Mouse (Mus musculus) layer of hippocampus, adult 2 months (tissue): ENCODE results near the gene Stard5. TPM values are rescaled to one million over a fixed set of nuclear protein-coding genes. Genes with fewer than 3 reads are reported as not detected.
A peak's percentile ranks its signal among the peaks of the same experiment; 100 is the strongest.

Experiments
- DNase-seq, 2 experiments: peaks; one replicate each; pipeline ENCODE4 v3.0.0; 2022; ENCODE audit warnings: low spot score in 2 of 2
- H3K27ac ChIP-seq: fragments of 200-600 bp; 2 replicates; pipeline ENCODE4 v1.8.1; 2022
- H3K4me3 ChIP-seq: fragments of 200-600 bp; 2 replicates; pipeline ENCODE4 v1.8.1; 2022; ENCODE audit warnings: mild to moderate bottlenecking
- CTCF ChIP-seq: fragments of 200-600 bp; conservative IDR thresholded peaks from 2 replicates; pipeline ENCODE4 v1.8.1; 2022; ENCODE audit warnings: antibody characterized with exemption, mild to moderate bottlenecking, moderate library complexity
- total RNA-seq, 2 experiments: library from RNA; stranded (reverse); gene quantifications; 2 replicates each; pipeline ENCODE4 v1.2.3; 2021

Gene Stard5
- total RNA-seq, 2 experiments from 2014 or later: 18.3 to 18.5 TPM

DNA sequence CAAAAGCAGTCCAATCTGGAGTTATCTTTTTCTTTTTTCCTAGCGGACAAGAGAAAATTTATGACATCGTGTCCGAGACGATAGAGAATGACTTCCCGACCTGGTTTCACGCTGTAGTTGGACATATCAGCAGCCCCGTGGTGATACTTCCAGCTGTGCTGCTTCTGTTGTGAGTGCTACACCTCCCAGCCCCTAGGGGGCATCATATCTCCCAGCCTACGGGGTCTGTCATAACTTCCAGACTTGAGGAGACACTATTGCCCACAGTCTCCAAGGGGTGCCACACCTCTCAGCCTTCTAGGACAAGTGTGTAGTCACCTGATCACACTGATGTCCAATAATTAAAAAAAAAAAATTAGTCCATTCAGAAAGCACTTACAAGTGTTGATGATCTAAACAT, 15.9 kb upstream of the Stard5 start:
- peak; percentile 51 for TF ChIP-seq CTCF
- no peak for DNase-seq
- H3K27ac ChIP-seq: no peak overlapping the region
- H3K4me3 ChIP-seq: no peak overlapping the region

DNA sequence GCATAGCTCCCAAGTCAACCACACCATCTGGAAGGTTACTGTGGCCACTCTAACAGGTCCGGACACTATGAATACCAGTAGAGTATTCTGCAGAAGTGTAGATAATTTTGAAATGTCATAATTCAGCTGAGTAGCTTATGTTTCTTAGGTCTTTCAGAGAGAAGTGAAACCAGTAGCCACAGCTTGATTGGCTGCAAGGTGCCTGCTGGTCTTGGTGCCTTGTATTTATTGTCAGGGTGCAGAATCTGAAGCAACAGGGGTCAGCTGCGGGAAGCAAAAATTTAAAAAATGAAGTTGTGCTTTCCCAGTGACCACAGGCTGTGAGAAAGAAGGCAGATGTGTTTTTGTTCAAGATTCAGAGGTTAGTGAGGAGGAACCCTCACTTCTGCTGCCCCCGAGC, 15.5 kb upstream of the Stard5 start:
- DNase-seq: no peak
- TF ChIP-seq CTCF: no peak
- Histone ChIP-seq H3K27ac (no peak overlapping the region), H3K4me3 (no peak overlapping the region)

DNA sequence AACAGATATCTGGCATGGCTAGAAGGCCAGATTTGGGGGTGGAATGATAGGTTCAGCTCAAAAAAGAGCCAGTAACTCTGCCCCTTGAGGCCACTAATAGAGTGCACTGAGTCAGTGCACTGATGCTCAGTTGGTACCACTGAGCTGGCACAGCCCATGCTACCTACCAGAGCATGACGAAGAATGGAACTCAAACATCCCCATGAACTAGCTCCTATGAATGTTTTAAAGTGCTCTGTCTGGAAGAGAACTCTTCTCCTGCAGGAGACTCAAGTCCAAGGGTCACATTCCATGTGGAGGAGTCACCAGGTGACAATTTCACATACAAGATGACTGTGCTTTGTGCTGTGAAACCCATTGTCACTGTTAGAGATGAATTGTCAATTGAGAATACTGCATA, 13.1 kb upstream of the Stard5 start:
- no peak for TF ChIP-seq CTCF
- DNase-seq: no peak
- H3K4me3 ChIP-seq: no peak overlapping the region
- H3K27ac ChIP-seq: no peak overlapping the region

DNA sequence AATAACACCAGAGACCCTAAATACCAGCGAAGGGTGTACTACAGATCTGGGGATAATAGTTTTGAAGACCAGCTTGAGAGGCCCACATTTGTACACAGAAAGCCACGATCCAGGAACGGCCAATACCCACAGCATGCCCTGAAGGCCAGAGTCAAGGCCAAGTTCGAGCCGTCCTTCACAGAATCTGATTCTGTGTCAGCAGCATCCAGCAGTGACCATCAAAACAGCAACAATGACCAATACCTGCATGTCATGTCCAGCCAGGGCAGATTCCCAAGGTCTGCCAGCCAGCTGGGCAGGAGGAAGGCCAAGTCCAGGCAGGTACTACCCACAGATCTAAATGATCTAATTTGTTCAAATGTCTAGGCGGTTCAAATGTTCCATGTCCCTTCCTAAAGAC, 9.2 kb upstream of the Stard5 start:
- no peak for DNase-seq
- Histone ChIP-seq H3K27ac (no peak overlapping the region), H3K4me3 (no peak overlapping the region)
- no peak for TF ChIP-seq CTCF

DNA sequence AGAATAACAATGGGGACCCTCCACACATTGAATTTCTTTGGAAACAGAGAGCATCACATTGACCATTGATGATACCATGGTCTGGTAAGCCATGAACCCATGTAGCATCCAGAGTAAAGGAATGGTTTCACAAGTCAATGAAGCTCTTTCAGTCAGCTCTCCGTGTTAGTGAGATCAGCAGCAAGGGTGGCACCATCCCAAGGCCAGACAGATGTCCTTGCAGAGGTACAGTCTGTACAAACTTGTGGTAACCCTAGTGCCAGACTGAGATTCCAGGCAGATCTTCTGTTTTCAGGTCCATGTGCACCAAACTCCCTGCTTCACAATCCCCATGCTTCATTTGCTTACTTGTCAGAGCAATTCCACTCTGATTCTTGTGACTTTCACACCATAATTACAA, 7.7 kb upstream of the Stard5 start:
- no peak for DNase-seq
- H3K4me3 ChIP-seq: no peak overlapping the region
- TF ChIP-seq CTCF: no peak

DNA sequence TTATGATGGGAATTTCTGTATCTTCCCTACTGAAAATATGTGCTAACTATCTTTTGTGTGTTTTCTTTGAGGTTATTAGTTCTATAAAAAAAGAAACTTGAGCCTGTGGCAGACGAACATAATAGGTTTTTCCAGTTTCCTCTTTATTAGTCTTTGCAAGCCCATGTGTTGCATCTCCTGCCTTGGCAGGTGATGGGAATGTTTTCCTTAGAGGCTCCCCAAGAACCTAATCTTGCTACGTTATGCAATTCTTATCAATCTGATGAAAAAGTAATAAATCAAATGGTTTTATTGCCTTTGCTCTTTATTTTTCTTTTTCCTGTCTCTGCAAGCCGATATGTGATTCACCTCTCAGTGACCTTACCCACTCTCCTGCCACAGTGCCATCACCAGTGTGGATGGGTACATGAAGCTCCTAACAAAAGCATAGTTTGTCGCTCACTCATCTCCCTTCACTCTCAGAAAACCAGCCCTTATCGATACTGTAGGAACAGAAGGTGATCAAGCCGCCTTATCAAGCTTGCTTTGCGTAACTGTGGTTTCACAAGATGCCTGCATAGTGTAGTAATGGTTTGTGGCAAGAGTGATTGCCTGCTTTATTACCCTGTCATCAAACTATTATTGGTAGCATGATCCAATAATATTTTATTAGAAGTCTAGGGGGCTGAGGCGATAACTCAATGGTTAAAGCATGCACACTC, 5.1 kb upstream of the Stard5 start:
- no peak for DNase-seq
- Histone ChIP-seq H3K27ac (no peak overlapping the region), H3K4me3 (no peak overlapping the region)
- TF ChIP-seq CTCF: no peak

More for the DNA sequence above, 7.7 kb upstream of the Stard5 start:
- H3K27ac ChIP-seq: no peak overlapping the region

DNA sequence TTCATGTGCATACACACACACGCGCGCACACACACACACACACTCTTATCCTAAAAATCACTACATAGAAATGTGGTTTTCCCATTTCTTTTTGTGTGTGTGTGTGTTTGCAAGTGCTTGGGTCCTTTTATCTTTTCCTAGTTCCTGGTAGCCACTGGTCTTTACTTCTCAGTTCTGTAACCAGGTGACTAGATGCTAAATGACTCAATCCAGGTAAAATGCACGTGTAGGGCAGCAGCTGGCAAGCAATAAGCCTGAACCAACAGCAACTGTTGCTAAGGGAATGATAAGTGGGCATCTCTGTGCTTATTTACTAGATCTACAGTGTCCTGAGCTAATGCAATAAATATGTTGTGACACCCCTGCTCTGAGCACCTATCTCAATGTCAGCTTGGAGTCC, 4.4 kb upstream of the Stard5 start:
- no peak for TF ChIP-seq CTCF
- H3K4me3 ChIP-seq: no peak overlapping the region
- H3K27ac ChIP-seq: no peak overlapping the region
- DNase-seq: no peak

DNA sequence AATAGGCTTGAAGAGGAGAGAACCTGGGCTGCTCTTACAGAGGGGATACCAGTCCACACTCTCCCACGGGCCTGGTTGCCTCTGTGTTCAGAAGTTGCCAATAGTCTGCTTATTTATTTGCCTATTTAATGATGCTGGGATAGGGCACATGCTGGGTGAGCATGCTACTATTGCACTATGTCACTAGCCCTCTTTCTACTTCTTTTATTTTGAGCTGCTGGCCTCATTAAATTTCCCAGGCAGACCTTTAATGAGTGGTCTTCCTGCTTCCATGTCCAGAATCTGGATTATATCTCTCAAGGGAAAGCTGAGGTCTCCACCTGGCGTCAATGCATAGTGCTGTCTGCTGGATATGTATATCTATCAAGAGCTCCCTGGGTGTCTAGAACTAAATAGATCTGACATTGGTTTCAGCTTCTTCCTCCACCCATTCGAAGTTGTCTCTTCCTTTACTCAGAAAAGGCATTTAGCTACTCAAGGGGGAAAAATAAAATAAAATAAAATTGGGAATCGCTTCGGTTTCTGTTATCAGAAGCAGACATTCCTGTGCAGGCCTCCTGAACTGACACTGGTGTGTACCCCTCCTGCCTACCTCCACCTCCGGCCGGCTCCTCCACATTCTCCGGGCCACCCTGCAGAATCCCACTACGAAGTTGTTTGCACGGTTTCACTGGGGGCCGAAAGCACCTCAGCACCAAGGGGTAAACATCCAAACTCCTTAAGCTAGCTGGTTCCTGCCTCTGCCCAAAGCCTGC, 509 bp upstream of the Stard5 start:
- Histone ChIP-seq H3K4me3 (peak overlapping the region; percentile 73), H3K27ac (peak overlapping the region; percentile 74)
- no peak for DNase-seq
- peak; percentile 49 for TF ChIP-seq CTCF

DNA sequence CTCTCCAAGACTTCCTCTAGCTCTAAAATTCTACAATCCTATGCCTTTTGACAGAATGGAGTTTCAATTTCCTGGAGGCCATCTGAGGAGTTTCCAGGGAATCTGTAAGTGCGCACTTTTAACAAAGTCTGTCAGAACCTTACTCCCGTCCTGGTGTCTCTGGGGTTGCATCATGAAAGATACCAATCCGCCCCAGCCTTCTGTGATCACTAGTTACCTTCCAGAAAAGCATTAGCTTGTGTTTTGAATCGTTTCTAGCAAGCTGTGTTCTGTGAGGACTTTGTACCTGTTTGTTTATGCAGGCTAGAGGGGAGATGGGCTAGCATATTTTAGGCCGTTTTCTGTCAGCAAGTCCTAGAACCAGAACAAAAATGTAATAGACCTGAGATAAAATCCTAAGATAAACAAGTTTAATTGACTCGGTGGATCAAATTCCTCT, 942 bp downstream of the Stard5 start:
- Histone ChIP-seq H3K27ac (peak overlapping the region; percentile 74; the same call in 1 of the 2 replicates), H3K4me3 (peak overlapping the region; percentile 73)
- no peak for DNase-seq
- TF ChIP-seq CTCF: no peak

DNA sequence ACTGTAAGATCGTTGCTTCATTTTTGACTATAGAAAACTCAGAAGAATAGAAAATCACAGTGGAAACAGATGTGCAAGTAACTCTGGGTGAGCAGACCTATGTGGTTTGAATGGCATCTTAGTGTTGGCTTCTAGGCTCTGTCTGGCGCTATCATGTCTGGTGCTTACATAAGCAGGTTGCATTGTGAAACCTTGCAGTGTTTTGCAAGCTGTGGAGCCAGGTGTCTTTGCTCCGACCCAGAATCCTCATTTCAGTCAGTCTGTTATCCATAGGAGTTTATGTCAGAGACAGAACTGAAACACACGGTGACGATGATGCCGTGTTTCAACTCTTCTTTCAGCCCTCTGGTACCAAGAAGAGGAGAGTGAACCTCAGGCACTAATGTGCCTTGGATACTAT, 2.1 kb downstream of the Stard5 start:
- no peak for DNase-seq
- no peak for TF ChIP-seq CTCF
- Histone ChIP-seq H3K4me3 (no peak overlapping the region), H3K27ac (no peak overlapping the region)

DNA sequence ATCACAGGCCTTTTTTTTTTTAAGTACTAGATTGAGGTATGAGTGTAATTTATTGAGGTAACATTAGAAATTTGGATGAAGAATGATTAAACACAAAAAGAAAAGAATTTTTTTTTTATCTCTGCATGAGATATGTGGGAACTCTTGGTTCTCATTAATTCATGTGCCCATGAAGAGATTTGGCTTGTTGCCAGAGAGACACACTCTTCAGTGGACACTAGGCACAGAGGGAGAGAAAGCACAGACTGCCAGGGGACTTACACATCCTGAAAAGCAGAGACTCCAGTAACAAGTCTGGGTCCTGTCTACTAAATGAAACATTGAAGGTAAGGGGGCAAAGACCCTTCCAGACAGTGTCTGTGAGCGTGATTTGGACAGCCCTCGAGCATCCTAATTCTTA, 4.0 kb downstream of the Stard5 start:
- DNase-seq: no peak
- TF ChIP-seq CTCF: no peak
- H3K4me3 ChIP-seq: no peak overlapping the region
- H3K27ac ChIP-seq: no peak overlapping the region

DNA sequence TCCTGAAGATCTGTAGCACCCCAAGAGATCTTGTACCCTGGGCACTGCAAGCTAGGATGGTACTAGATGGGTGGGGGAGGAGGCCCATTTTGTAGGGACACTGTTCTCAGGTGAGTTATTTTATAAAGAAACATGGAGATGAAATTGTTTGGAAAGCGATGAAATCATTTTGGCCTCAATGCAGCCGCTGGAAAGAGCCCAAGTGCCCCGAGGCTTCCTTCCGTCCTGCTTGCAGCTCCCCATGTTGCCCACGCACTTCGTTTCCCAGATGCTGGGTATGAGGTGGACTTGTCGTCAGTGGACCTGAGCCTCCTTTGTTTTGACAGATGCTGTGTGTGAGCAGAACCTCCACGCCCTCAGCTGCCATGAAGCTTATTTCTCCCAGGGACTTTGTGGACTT, 4.7 kb downstream of the Stard5 start:
- no peak for DNase-seq
- Histone ChIP-seq H3K4me3 (no peak overlapping the region), H3K27ac (no peak overlapping the region)
- no peak for TF ChIP-seq CTCF

DNA sequence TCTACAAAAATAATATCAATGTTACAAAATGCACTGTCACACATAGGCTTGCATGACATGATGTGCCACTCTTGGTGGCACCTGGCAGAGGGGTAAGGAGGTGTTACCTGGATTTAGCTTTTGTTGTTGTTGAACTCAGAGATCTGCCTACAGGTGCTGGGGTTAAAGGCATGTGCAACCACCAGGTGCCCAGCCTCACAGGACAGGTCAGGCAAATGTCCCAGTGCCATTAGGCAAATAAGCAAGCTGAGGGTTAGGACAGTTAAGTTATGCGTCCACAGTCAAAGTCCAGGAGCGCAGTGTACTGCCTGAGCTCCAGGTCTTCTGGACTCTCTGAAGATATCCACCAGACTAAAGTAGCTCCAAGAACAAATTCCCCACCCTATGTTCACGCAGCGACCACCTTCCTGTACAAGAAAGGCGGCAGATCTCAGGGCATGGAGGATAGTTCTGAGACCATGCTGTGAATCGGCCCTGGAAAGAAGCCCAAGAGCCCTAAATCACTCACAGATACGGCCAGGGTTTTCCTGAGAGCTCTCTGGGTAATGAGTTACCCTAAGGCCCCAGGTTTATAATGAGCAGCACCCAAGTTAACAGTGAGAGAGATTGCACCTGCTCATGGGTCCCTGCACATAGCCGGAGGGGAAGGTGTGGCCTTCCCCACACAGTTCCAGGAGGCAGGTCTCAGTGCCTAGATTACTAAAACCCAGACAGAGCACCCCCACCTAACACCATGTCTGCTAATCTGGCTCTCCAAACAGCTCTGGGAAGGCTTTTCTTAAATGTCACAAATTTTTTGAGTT, 6.2 kb downstream of the Stard5 start:
- no peak for TF ChIP-seq CTCF
- no peak overlapping the region for H3K27ac ChIP-seq

DNA sequence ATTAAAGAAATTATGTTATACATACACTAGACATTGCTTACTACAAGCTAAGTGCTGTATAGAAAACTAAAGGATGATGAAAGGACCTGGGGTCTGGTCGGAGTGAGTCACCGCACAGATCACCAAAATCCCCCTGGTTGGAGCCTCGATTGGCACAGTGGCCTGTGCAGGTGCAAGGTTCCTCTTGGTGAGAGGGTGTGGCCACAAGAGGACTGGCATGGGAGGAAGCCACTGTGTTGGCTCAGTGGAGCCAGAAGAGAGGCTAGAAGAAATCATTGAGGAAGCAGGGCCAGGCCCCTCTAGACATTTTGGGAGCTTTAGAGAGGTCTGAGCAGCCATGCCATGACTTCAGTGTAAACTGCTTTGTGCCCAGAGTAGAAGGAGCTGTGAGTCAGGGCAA, 7.3 kb downstream of the Stard5 start:
- H3K27ac ChIP-seq: no peak overlapping the region
- H3K4me3 ChIP-seq: no peak overlapping the region
- no peak for DNase-seq
- TF ChIP-seq CTCF: no peak

More for the DNA sequence above, 6.2 kb downstream of the Stard5 start:
- H3K4me3 ChIP-seq: no peak overlapping the region
- no peak for DNase-seq
